Mouse (Mus musculus) forebrain, embryonic 16.5 days (tissue): ENCODE measurements at regions not wholly inside any gene's neighbourhood (a gene's known extent, or its start where the extent isn't known, plus 50 kb on each side); places are given as distances from the start of the nearest gene placed in this dataset.

Experiments used
- ATAC-seq: fragments of 200-750 bp; cut with Nextera tagmentation; 2 replicates; pipeline ENCODE4 v1.8.0; 2017; ENCODE audit warnings: mild to moderate bottlenecking, moderate library complexity
- H3K27ac ChIP-seq: fragments of 300-500 bp; sonication (generic); 2 replicates; pipeline ENCODE4 v1.5.1; 2014; ENCODE audit warnings: low read length, control low read depth
- H3K27me3 ChIP-seq: fragments of 300-500 bp; sonication (generic); replicated peaks from 2 replicates; pipeline ENCODE4 v1.6.1; 2014; ENCODE audit warnings: low read length; ENCODE audit not compliant: control insufficient read depth, insufficient read depth
- H3K36me3 ChIP-seq: fragments of 300-500 bp; sonication (generic); 2 replicates; pipeline ENCODE4 v1.6.1; 2014; ENCODE audit not compliant: control insufficient read depth, insufficient read depth
- H3K4me1 ChIP-seq: fragments of 300-500 bp; sonication (generic); replicated peaks from 2 replicates; pipeline ENCODE4 v1.6.1; 2014; ENCODE audit warnings: low read length; ENCODE audit not compliant: control insufficient read depth, insufficient read depth
- H3K4me2 ChIP-seq: fragments of 300-500 bp; sonication (generic); 2 replicates; pipeline ENCODE4 v1.6.1; 2014; ENCODE audit warnings: mild to moderate bottlenecking, low read length, control low read depth
- H3K4me3 ChIP-seq: fragments of 300-500 bp; sonication (generic); replicated peaks from 2 replicates; pipeline ENCODE4 v1.5.1; 2014; ENCODE audit warnings: mild to moderate bottlenecking, low read length, control low read depth
- H3K9ac ChIP-seq: fragments of 300-500 bp; sonication (generic); replicated peaks from 2 replicates; pipeline ENCODE4 v1.6.1; 2014; ENCODE audit warnings: low read depth, low read length, control low read depth
- H3K9me3 ChIP-seq: fragments of 300-500 bp; sonication (generic); 2 replicates; pipeline ENCODE4 v1.6.1; 2016; ENCODE audit warnings: low read length; ENCODE audit not compliant: control insufficient read depth
- WGBS: fragments of 180-500 bp; shearing (Covaris S2); extraction: QIAGEN DNeasy Blood & Tissue Kit; methylation state at CpG from one replicate; pipeline ENCODE4 v1.1.7; 2014; 5-methylcytosine and 5-hydroxymethylcytosine counted together

- H3K4me2 ChIP-seq, result no peak overlapping the region
- ATAC-seq, result no peak
- peaks cover 3% of the 10 kb centered on the region for H3K4me1 ChIP-seq
- WGBS, result 52% methylated on average over 8 of the region's 8 CpGs
- H3K27me3 ChIP-seq, result no peaks in the 10 kb centered on the region
- no peaks in the 10 kb centered on the region for H3K36me3 ChIP-seq
- no peak overlapping the region for H3K27ac ChIP-seq
- H3K9ac ChIP-seq, result no peak overlapping the region
- H3K9me3 ChIP-seq, result no peaks in the 10 kb centered on the region
- H3K4me3 ChIP-seq, result no peak overlapping the region
Measured at GRCm38 (mm10) chr9:47165480-47166131, 167.1 kb downstream of the Gm4791 start.

- H3K9me3 ChIP-seq, result no peaks in the 10 kb centered on the region
- no peaks in the 10 kb centered on the region for H3K27me3 ChIP-seq
- H3K36me3 ChIP-seq, result no peaks in the 10 kb centered on the region
- no peak overlapping the region for H3K9ac ChIP-seq
- H3K4me1 ChIP-seq, result peaks cover 3% of the 10 kb centered on the region
- H3K27ac ChIP-seq, result peak overlapping the region; percentile 28; the same call in 1 of the 2 replicates
- no peak overlapping the region for H3K4me3 ChIP-seq
- 61% methylated on average over 20 of the region's 20 CpGs for WGBS
- ATAC-seq, result no peak
- H3K4me2 ChIP-seq, result no peak overlapping the region
Measured at GRCm38 (mm10) chr9:47167681-47168240, 169.2 kb downstream of the Gm4791 start.

- Histone ChIP-seq H3K4me3 (no peak overlapping the region), H3K27ac (no peak overlapping the region), H3K4me1 (no peaks in the 10 kb centered on the region), H3K9me3 (no peaks in the 10 kb centered on the region), H3K9ac (no peak overlapping the region), H3K36me3 (no peaks in the 10 kb centered on the region), H3K4me2 (no peak overlapping the region), H3K27me3 (no peaks in the 10 kb centered on the region)
- WGBS, result 91% methylated on average over 4 of the region's 4 CpGs
- ATAC-seq, result no peak
Measured at GRCm38 (mm10) chr9:47176044-47176443, 177.5 kb downstream of the Gm4791 start.

- Histone ChIP-seq H3K36me3 (no peaks in the 10 kb centered on the region), H3K4me3 (no peak overlapping the region), H3K9me3 (no peaks in the 10 kb centered on the region), H3K4me1 (no peaks in the 10 kb centered on the region), H3K4me2 (no peak overlapping the region), H3K27ac (no peak overlapping the region), H3K9ac (no peak overlapping the region), H3K27me3 (no peaks in the 10 kb centered on the region)
- WGBS, result 37% methylated on average over 3 of the region's 3 CpGs
- ATAC-seq, result no peak
Measured at GRCm38 (mm10) chr9:47218101-47218500, 219.6 kb downstream of the Gm4791 start.

- no peaks in the 10 kb centered on the region for H3K27me3 ChIP-seq
- H3K36me3 ChIP-seq, result no peaks in the 10 kb centered on the region
- no peak overlapping the region for H3K4me2 ChIP-seq
- no peak overlapping the region for H3K4me3 ChIP-seq
- H3K27ac ChIP-seq, result no peak overlapping the region
- WGBS, result 82% methylated on average over 2 of the region's 2 CpGs
- H3K9me3 ChIP-seq, result no peaks in the 10 kb centered on the region
- H3K4me1 ChIP-seq, result peaks cover 8% of the 10 kb centered on the region; the same call in 1 of the 2 replicates
- no peak for ATAC-seq
- no peak overlapping the region for H3K9ac ChIP-seq
Measured at GRCm38 (mm10) chr9:47223536-47223935, 225.0 kb downstream of the Gm4791 start.

- H3K4me2 ChIP-seq, result no peak overlapping the region
- no peak for ATAC-seq
- peaks cover 8% of the 10 kb centered on the region; the same call in 1 of the 2 replicates for H3K4me1 ChIP-seq
- H3K36me3 ChIP-seq, result no peaks in the 10 kb centered on the region
- H3K4me3 ChIP-seq, result no peak overlapping the region
- no peaks in the 10 kb centered on the region for H3K27me3 ChIP-seq
- no peak overlapping the region for H3K9ac ChIP-seq
- WGBS, result 89% methylated on average over 1 of the region's 1 CpGs
- no peaks in the 10 kb centered on the region for H3K9me3 ChIP-seq
- H3K27ac ChIP-seq, result no peak overlapping the region
Measured at GRCm38 (mm10) chr9:47224249-47224648, 225.7 kb downstream of the Gm4791 start.

- Histone ChIP-seq H3K9ac (no peak overlapping the region), H3K4me3 (no peak overlapping the region), H3K9me3 (no peaks in the 10 kb centered on the region), H3K36me3 (no peaks in the 10 kb centered on the region), H3K4me1 (peaks cover 8% of the 10 kb centered on the region; the same call in 1 of the 2 replicates), H3K4me2 (no peak overlapping the region), H3K27me3 (no peaks in the 10 kb centered on the region), H3K27ac (no peak overlapping the region)
- 69% methylated on average over 16 of the region's 16 CpGs for WGBS
- ATAC-seq, result no peak
Measured at GRCm38 (mm10) chr9:47226476-47227271, 228.1 kb downstream of the Gm4791 start.

GRCm38 (mm10) chr9:47227298-47227697, 228.8 kb downstream of the Gm4791 start:
- Histone ChIP-seq H3K4me1 (peaks cover 8% of the 10 kb centered on the region; the same call in 1 of the 2 replicates), H3K36me3 (no peaks in the 10 kb centered on the region), H3K9me3 (no peaks in the 10 kb centered on the region), H3K27ac (no peak overlapping the region), H3K4me3 (no peak overlapping the region), H3K27me3 (no peaks in the 10 kb centered on the region), H3K9ac (no peak overlapping the region), H3K4me2 (no peak overlapping the region)
- WGBS, result 74% methylated on average over 8 of the region's 8 CpGs
- no peak for ATAC-seq

GRCm38 (mm10) chr9:47228736-47229135, 230.2 kb downstream of the Gm4791 start:
- Histone ChIP-seq H3K4me3 (no peak overlapping the region), H3K9ac (no peak overlapping the region), H3K36me3 (no peaks in the 10 kb centered on the region), H3K4me1 (peaks cover 8% of the 10 kb centered on the region; the same call in 1 of the 2 replicates), H3K9me3 (no peaks in the 10 kb centered on the region), H3K27me3 (no peaks in the 10 kb centered on the region), H3K4me2 (no peak overlapping the region), H3K27ac (no peak overlapping the region)
- ATAC-seq, result no peak
- 73% methylated on average over 5 of the region's 5 CpGs for WGBS
